Mouse (Mus musculus) kidney, postnatal 0 days (tissue): Measurements from ENCODE around the gene Tcte2. TPM values are rescaled to one million over a fixed set of nuclear protein-coding genes. Genes with fewer than 3 reads are reported as not detected.

ENCODE experiments used
- ATAC-seq: fragments of 200-750 bp; cut with Nextera tagmentation; replicated peaks from 2 replicates; pipeline ENCODE4 v1.8.0; 2017; ENCODE audit warnings: low read depth, moderate number of reproducible peaks, moderate TSS enrichment, moderate library complexity; ENCODE audit not compliant: low FRiP score
- DNase-seq: peaks from one replicate; pipeline ENCODE4 v3.0.0-alpha.2; 2016; ENCODE audit warnings: low spot score
- H3K27ac ChIP-seq: fragments of 300-500 bp; sonication (generic); 2 replicates; pipeline ENCODE4 v1.5.1; 2014; ENCODE audit warnings: mild to moderate bottlenecking
- H3K27me3 ChIP-seq: fragments of 300-500 bp; sonication (generic); 2 replicates; pipeline ENCODE4 v1.6.1; 2014; ENCODE audit warnings: low read length, mixed read lengths; ENCODE audit not compliant: insufficient read depth
- H3K36me3 ChIP-seq: fragments of 300-500 bp; sonication (generic); 2 replicates; pipeline ENCODE4 v1.6.1; 2014; ENCODE audit warnings: low read length, mixed read lengths; ENCODE audit not compliant: insufficient read depth
- H3K4me1 ChIP-seq: fragments of 300-500 bp; sonication (generic); replicated peaks from 2 replicates; pipeline ENCODE4 v1.6.1; 2014; ENCODE audit warnings: antibody characterized with exemption, low read length, mixed read lengths; ENCODE audit not compliant: insufficient read depth
- H3K4me2 ChIP-seq: fragments of 300-500 bp; sonication (generic); 2 replicates; pipeline ENCODE4 v1.6.1; 2014; ENCODE audit warnings: mild to moderate bottlenecking, low read length, moderate library complexity, mixed read lengths
- H3K4me3 ChIP-seq: fragments of 300-500 bp; sonication (generic); replicated peaks from 2 replicates; pipeline ENCODE4 v1.5.1; 2014; ENCODE audit warnings: low read depth, low read length
- H3K9ac ChIP-seq: fragments of 300-500 bp; sonication (generic); 2 replicates; pipeline ENCODE4 v1.6.1; 2014; ENCODE audit warnings: low read depth, low read length
- H3K9me3 ChIP-seq: fragments of 300-500 bp; sonication (generic); replicated peaks from 2 replicates; pipeline ENCODE4 v1.6.1; 2016; ENCODE audit warnings: low read length, inconsistent platforms, mixed read lengths
- CTCF ChIP-seq: IDR thresholded peaks from 2 replicates; pipeline ENCODE4 v1.5.1; 2016; ENCODE audit warnings: antibody characterized with exemption, low read depth, mild to moderate bottlenecking, moderate library complexity
- WGBS: fragments of 180-500 bp; shearing (Covaris S2); extraction: QIAGEN DNeasy Blood & Tissue Kit; methylation state at CpG from one replicate; pipeline ENCODE4 v1.1.7; 2014; 5-methylcytosine and 5-hydroxymethylcytosine counted together
- polyA plus RNA-seq: library from polyadenylated mRNA; unstranded; fragments of >200 nt; fragmentation: Nextera tagmentation; extraction: Ambion mirVana; gene quantifications from 2 replicates; pipeline ENCODE4 v1.2.1, GENCODE M21; 2015

Tcte2 gene
- polyA plus RNA-seq, 1 experiment from 2014 or later: 4.1 TPM

DNA sequence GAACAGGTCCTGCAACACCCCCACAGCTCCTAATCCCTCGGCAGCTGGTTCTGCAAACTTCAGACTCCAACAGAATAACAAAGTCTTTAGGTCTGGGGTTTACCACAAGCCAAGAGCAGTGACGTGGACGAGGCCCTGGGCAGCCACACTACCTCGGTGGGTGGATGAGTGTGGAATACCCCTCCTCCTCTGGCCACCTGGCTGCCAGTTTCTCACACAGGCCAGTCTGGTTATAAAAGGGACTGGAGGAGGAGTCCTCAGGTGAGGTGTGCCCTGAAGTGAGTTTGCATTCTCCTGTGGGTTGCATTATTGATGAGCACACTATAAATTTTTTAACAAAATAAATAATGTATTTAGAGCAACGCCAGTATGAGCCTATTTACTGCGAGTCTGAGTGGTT lies 49.5 kb downstream of the Tcte2 start:
- Histone ChIP-seq H3K4me3 (no peak overlapping the region), H3K27ac (no peak overlapping the region), H3K36me3 (no peaks in the 10 kb centered on the region), H3K27me3 (no peaks in the 10 kb centered on the region), H3K9ac (no peak overlapping the region), H3K4me1 (0 out of 2 replicates have a peak, but pooled peaks cover 4% of the 10 kb centered on the region), H3K9me3 (no peaks in the 10 kb centered on the region), H3K4me2 (no peak overlapping the region)
- no peak for DNase-seq
- no peak for TF ChIP-seq CTCF
- ATAC-seq: no peak
- 80% methylated on average over 6 of the region's 6 CpGs for WGBS

DNA sequence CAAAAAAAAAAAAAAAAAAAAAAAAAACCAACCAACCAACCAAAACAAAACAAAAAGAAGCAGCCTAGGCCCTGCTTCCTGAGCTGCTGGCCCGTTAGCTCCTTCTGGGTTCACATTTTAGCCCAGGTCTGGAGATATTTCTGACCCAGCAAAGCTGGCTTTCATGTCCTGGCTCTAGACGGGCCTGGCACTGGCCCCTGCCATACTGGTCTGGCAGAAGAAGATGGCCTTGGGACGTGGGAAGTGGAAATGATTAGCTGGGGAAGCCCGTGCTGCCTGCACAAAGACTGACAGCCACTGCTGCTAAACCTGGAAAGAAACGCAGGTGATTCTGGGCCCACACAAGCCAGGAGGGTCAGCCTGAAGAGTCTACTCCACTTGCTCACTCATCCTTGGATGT lies 50.5 kb downstream of the Tcte2 start:
- Histone ChIP-seq H3K9me3 (no peaks in the 10 kb centered on the region), H3K4me1 (0 out of 2 replicates have a peak, but pooled peaks cover 4% of the 10 kb centered on the region), H3K4me2 (no peak overlapping the region), H3K4me3 (no peak overlapping the region), H3K9ac (no peak overlapping the region), H3K27me3 (no peaks in the 10 kb centered on the region), H3K36me3 (no peaks in the 10 kb centered on the region), H3K27ac (no peak overlapping the region)
- no peak for TF ChIP-seq CTCF
- DNase-seq (no peak), ATAC-seq (no peak)
- 75% methylated on average over 5 of the region's 5 CpGs for WGBS

DNA sequence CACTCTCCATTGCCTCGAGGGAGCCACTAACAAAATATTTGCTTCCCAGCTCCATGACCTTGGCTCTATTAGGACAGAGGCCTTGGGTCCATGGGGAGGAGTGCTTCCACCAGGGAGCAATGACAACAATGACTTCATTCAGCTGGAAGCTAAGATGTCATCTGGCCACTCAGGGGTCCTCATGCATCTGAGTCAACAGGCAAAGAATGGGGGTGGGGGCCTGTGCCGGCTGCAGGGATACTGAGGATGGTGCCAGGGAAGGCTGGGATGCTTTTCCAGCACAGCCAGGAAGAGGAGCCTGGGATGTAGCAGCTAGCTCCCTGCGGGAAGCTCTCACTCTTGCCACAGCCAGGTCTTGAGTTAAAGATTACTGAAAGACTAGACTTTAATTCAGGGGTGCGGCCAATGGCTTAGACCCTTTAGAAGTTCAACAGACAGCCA lies 56.1 kb downstream of the Tcte2 start:
- no peaks in the 10 kb centered on the region for H3K36me3 ChIP-seq

DNA sequence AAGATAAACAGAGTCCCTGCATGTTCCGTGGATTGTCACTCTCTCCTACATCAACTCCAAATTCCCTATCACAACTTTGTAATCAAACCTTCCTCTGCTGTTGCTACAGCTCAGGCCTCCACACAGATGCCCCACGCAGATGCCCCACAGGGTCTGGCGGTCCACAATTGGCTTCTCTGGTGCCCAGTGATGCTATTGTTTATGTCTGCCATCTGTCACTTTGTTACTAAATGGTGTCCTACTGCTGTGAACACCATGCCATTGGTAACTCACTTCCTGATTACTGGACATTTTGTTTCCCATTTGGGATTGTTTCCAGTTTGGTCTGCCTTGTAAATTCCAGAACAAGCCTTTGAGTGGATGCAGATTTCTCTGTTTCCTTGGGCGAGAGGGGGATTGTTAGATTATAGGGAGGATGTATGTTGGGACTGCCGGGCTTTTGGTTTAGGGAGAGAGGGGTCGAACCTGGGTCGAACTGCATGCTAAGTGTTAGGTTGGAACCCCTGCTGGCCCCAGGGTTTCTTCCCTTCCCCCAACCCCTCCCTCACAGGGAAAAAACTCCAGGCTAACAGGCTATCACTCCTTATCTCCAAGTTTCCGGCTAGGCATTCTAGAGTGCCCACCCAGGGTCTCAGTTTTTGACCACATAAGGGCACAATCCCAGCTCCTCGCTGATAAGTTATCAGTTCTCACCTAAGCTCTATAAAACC lies 57.9 kb downstream of the Tcte2 start:
- no peaks in the 10 kb centered on the region for H3K36me3 ChIP-seq
- no peaks in the 10 kb centered on the region for H3K9me3 ChIP-seq
- H3K4me3 ChIP-seq: no peak overlapping the region
- no peak overlapping the region for H3K9ac ChIP-seq
- no peaks in the 10 kb centered on the region for H3K27me3 ChIP-seq
- WGBS: 52% methylated on average over 9 of the region's 9 CpGs
- H3K4me1 ChIP-seq: peaks cover 22% of the 10 kb centered on the region
- DNase-seq (no peak), ATAC-seq (no peak)
- H3K27ac ChIP-seq: no peak overlapping the region
- no peak overlapping the region for H3K4me2 ChIP-seq
- no peak for TF ChIP-seq CTCF

More for the DNA sequence above, 56.1 kb downstream of the Tcte2 start:
- 35% methylated on average over 4 of the region's 4 CpGs for WGBS
- ATAC-seq: 0 out of 2 replicates have a peak, but pooled peaks have one; percentile 38
- Histone ChIP-seq H3K27ac (no peak overlapping the region), H3K9me3 (no peaks in the 10 kb centered on the region), H3K27me3 (no peaks in the 10 kb centered on the region), H3K4me3 (no peak overlapping the region), H3K4me2 (no peak overlapping the region), H3K4me1 (peaks cover 13% of the 10 kb centered on the region), H3K9ac (no peak overlapping the region)
- DNase-seq: no peak
- TF ChIP-seq CTCF: no peak

DNA sequence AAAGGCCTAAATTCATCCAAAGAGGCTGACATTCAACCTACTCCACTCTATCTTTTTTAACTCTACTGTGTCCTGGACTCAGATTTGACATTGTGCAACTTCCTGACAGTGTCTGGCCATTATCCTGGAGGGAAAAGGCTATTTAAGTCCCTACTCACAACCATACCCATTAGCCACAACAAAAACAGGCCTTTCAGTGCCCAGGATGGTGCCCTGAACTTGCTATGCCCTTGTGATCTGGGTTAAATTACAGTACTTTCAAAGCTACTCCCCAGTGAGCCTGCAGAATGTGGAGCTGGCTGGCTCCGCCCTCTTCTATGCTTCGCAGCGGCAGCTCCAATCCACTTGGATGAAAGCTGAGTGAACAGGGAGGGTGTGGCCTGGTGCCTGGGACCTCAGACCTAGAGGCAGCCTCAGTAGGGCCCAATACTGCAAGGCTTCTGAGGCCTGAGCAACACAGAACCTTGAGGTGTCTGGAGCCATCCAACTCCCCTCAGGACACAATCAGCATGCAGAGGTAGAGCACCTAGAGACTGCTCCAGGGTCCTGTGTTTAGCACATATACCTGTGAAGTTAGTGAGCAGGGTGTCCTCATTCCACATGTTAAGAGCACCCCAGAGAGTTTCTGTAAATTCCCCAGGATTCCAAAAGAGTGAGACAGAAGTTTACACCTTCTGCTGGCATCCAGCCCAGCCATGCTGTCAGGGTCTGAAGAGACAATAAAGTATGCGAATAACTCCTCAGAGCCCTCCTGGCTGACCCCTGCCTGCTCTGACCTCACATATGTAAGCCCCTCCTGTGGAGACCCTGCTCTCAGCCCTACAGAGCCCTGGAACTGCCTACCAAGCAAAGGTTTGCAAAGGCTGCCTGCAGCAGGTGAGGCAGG lies 61.3 kb downstream of the Tcte2 start:
- no peak overlapping the region for H3K4me2 ChIP-seq
- no peaks in the 10 kb centered on the region for H3K36me3 ChIP-seq
- H3K4me1 ChIP-seq: peaks cover 20% of the 10 kb centered on the region
- WGBS: 23% methylated on average over 4 of the region's 4 CpGs
- H3K27me3 ChIP-seq: no peaks in the 10 kb centered on the region
- ATAC-seq (peak; percentile 94), DNase-seq (peak; percentile 91)
- no peak overlapping the region for H3K4me3 ChIP-seq
- peak overlapping the region; percentile 79 for H3K27ac ChIP-seq
- no peak overlapping the region for H3K9ac ChIP-seq
- TF ChIP-seq CTCF: no peak
- no peaks in the 10 kb centered on the region for H3K9me3 ChIP-seq

DNA sequence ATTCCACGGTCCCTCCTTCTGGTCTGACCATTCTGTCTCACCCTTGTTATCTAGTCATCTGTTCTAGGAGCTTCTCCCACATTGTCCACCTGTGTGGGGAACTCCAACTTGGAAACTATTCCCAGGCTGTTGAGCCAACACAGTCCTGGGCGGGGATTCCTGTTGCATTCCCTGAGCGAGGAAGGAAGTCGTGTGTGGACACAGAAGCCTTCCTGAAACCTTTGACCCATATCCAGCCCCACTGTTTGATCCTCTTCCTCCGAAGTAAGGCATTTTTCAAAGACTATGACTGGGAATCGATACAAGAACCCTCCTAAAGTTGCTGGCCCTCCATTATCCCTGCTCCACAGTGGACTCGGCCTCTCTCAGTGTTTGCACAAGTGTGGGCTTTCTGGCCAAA lies 61.9 kb downstream of the Tcte2 start:
- DNase-seq (no peak), ATAC-seq (peak; percentile 27; the same call in 1 of the 2 replicates)
- no peak overlapping the region for H3K4me3 ChIP-seq
- no peaks in the 10 kb centered on the region for H3K36me3 ChIP-seq
- H3K27ac ChIP-seq: peak overlapping the region; percentile 79
- 34% methylated on average over 7 of the region's 7 CpGs for WGBS
- no peak overlapping the region for H3K4me2 ChIP-seq
- TF ChIP-seq CTCF: no peak
- H3K9me3 ChIP-seq: no peaks in the 10 kb centered on the region
- H3K27me3 ChIP-seq: no peaks in the 10 kb centered on the region
- no peak overlapping the region for H3K9ac ChIP-seq
- H3K4me1 ChIP-seq: peaks cover 19% of the 10 kb centered on the region
